Mouse (Mus musculus) liver, embryonic 16.5 days (tissue): ENCODE data around the gene Dda1. TPM values are rescaled to one million over a fixed set of nuclear protein-coding genes. Genes with fewer than 3 reads are reported as not detected.
A peak's percentile ranks its signal among the peaks of the same experiment; 100 is the strongest.

Source experiments
- ATAC-seq: fragments of 200-750 bp; cut with Nextera tagmentation; 2 replicates; pipeline ENCODE4 v1.8.0; 2017; ENCODE audit warnings: low read depth, mild to moderate bottlenecking, moderate number of reproducible peaks, moderate library complexity
- H3K27ac ChIP-seq: fragments of 300-500 bp; sonication (generic); 2 replicates; pipeline ENCODE4 v1.5.1; 2014; ENCODE audit warnings: mild to moderate bottlenecking, low read length
- H3K27me3 ChIP-seq: fragments of 300-500 bp; sonication (generic); 2 replicates; pipeline ENCODE4 v1.6.1; 2014; ENCODE audit warnings: low read depth, low read length, mixed read lengths; ENCODE audit not compliant: control insufficient read depth, insufficient read depth
- H3K36me3 ChIP-seq: fragments of 300-500 bp; sonication (generic); 2 replicates; pipeline ENCODE4 v1.6.1; 2014; ENCODE audit warnings: mild to moderate bottlenecking; ENCODE audit not compliant: control insufficient read depth, insufficient read depth
- H3K4me1 ChIP-seq: fragments of 300-500 bp; sonication (generic); 2 replicates; pipeline ENCODE4 v1.6.1; 2014; ENCODE audit warnings: low read depth, low read length, mixed read lengths; ENCODE audit not compliant: control insufficient read depth
- H3K4me2 ChIP-seq: fragments of 300-500 bp; sonication (generic); 2 replicates; pipeline ENCODE4 v1.6.1; 2014; ENCODE audit warnings: low read depth, low read length, mixed read lengths
- H3K4me3 ChIP-seq: fragments of 300-500 bp; sonication (generic); 2 replicates; pipeline ENCODE4 v1.5.1; 2014; ENCODE audit warnings: low read depth, mild to moderate bottlenecking, low read length
- H3K9ac ChIP-seq: fragments of 300-500 bp; sonication (generic); 2 replicates; pipeline ENCODE4 v1.6.1; 2014; ENCODE audit warnings: low read depth, low read length
- H3K9me3 ChIP-seq: fragments of 300-500 bp; sonication (generic); replicated peaks from 2 replicates; pipeline ENCODE4 v1.6.1; 2016; ENCODE audit warnings: low read length; ENCODE audit not compliant: control insufficient read depth
- WGBS: fragments of 180-500 bp; shearing (Covaris S2); extraction: QIAGEN DNeasy Blood & Tissue Kit; methylation state at CpG from one replicate; pipeline ENCODE4 v1.1.7; 2014; ENCODE audit not compliant: insufficient replicate concordance; 5-methylcytosine and 5-hydroxymethylcytosine counted together
- polyA plus RNA-seq: library from polyadenylated mRNA; unstranded; fragments of >200 nt; fragmentation: Nextera tagmentation; extraction: Ambion mirVana; gene quantifications from 2 replicates; pipeline ENCODE4 v1.2.1, GENCODE M21; 2015

Dda1 gene
- polyA plus RNA-seq, 1 experiment from 2014 or later = 32.8 TPM

- 0 out of 2 replicates have a peak, but pooled peaks cover 5% of the 10 kb centered on the region for H3K36me3 ChIP-seq
- 0 out of 2 replicates have a peak, but pooled peaks have one; percentile 35 for ATAC-seq
- H3K27me3 ChIP-seq = no peaks in the 10 kb centered on the region
- no peaks in the 10 kb centered on the region for H3K9me3 ChIP-seq
- H3K9ac ChIP-seq = no peak overlapping the region
- H3K27ac ChIP-seq = no peak overlapping the region
- 51% methylated on average over 11 of the region's 11 CpGs for WGBS
- no peak overlapping the region for H3K4me3 ChIP-seq
- H3K4me2 ChIP-seq = no peak overlapping the region
- no peaks in the 10 kb centered on the region for H3K4me1 ChIP-seq
Observed at GRCm38 (mm10) chr8:71496481-71496880, 27.5 kb downstream of the Dda1 start.

- 69% methylated on average over 1 of the region's 1 CpGs for WGBS
- no peak overlapping the region for H3K4me3 ChIP-seq
- no peak for ATAC-seq
- H3K4me2 ChIP-seq = no peak overlapping the region
- H3K27me3 ChIP-seq = no peaks in the 10 kb centered on the region
- no peak overlapping the region for H3K27ac ChIP-seq
- H3K4me1 ChIP-seq = no peaks in the 10 kb centered on the region
- H3K9ac ChIP-seq = no peak overlapping the region
- H3K9me3 ChIP-seq = no peaks in the 10 kb centered on the region
- H3K36me3 ChIP-seq = 0 out of 2 replicates have a peak, but pooled peaks cover 4% of the 10 kb centered on the region
Observed at GRCm38 (mm10) chr8:71497077-71497645, 28.2 kb downstream of the Dda1 start.

GRCm38 (mm10) chr8:71497881-71498501, 29.0 kb downstream of the Dda1 start:
- Histone ChIP-seq H3K4me2 (no peak overlapping the region), H3K27ac (peak overlapping the region; percentile 8; the same call in 1 of the 2 replicates), H3K9me3 (no peaks in the 10 kb centered on the region), H3K9ac (no peak overlapping the region), H3K4me1 (no peaks in the 10 kb centered on the region), H3K36me3 (no peaks in the 10 kb centered on the region), H3K27me3 (no peaks in the 10 kb centered on the region), H3K4me3 (no peak overlapping the region)
- no peak for ATAC-seq
- WGBS = 55% methylated on average over 15 of the region's 15 CpGs

GRCm38 (mm10) chr8:71498816-71499690, 30.1 kb downstream of the Dda1 start:
- H3K4me2 ChIP-seq = no peak overlapping the region
- H3K9ac ChIP-seq = no peak overlapping the region
- WGBS = 41% methylated on average over 15 of the region's 16 CpGs
- no peaks in the 10 kb centered on the region for H3K9me3 ChIP-seq
- peak; percentile 56 for ATAC-seq
- H3K27me3 ChIP-seq = no peaks in the 10 kb centered on the region
- no peak overlapping the region for H3K4me3 ChIP-seq
- H3K36me3 ChIP-seq = no peaks in the 10 kb centered on the region
- H3K4me1 ChIP-seq = no peaks in the 10 kb centered on the region
- H3K27ac ChIP-seq = no peak overlapping the region

- Histone ChIP-seq H3K27me3 (peaks cover 33% of the 10 kb centered on the region), H3K9me3 (no peaks in the 10 kb centered on the region), H3K4me3 (no peak overlapping the region), H3K4me2 (no peak overlapping the region), H3K36me3 (no peaks in the 10 kb centered on the region), H3K9ac (no peak overlapping the region), H3K27ac (no peak overlapping the region), H3K4me1 (peaks cover 3% of the 10 kb centered on the region; the same call in 1 of the 2 replicates)
- ATAC-seq = no peak
- WGBS = 79% methylated on average over 4 of the region's 4 CpGs
Observed at GRCm38 (mm10) chr8:71504349-71504748, 35.4 kb downstream of the Dda1 start.

- Histone ChIP-seq H3K27me3 (peaks cover 37% of the 10 kb centered on the region), H3K4me1 (peaks cover 3% of the 10 kb centered on the region; the same call in 1 of the 2 replicates), H3K27ac (no peak overlapping the region), H3K9me3 (no peaks in the 10 kb centered on the region), H3K36me3 (no peaks in the 10 kb centered on the region), H3K4me3 (no peak overlapping the region), H3K4me2 (no peak overlapping the region), H3K9ac (no peak overlapping the region)
- no peak for ATAC-seq
- 69% methylated on average over 4 of the region's 4 CpGs for WGBS
Observed at GRCm38 (mm10) chr8:71505326-71505725, 36.3 kb downstream of the Dda1 start.

GRCm38 (mm10) chr8:71505979-71506378, 37.0 kb downstream of the Dda1 start:
- peaks cover 37% of the 10 kb centered on the region for H3K27me3 ChIP-seq
- H3K36me3 ChIP-seq = no peaks in the 10 kb centered on the region
- peaks cover 3% of the 10 kb centered on the region; the same call in 1 of the 2 replicates for H3K4me1 ChIP-seq
- no peaks in the 10 kb centered on the region for H3K9me3 ChIP-seq
- no peak overlapping the region for H3K9ac ChIP-seq
- H3K4me3 ChIP-seq = no peak overlapping the region
- H3K27ac ChIP-seq = no peak overlapping the region
- ATAC-seq = no peak
- 62% methylated on average over 4 of the region's 4 CpGs for WGBS
- no peak overlapping the region for H3K4me2 ChIP-seq

- H3K27me3 ChIP-seq = peaks cover 37% of the 10 kb centered on the region
- peak overlapping the region; percentile 47 for H3K4me2 ChIP-seq
- no peaks in the 10 kb centered on the region for H3K9me3 ChIP-seq
- ATAC-seq = peak; percentile 49
- H3K36me3 ChIP-seq = no peaks in the 10 kb centered on the region
- WGBS = 2% methylated on average over 60 of the region's 61 CpGs
- peak overlapping the region; percentile 36 for H3K4me3 ChIP-seq
- peaks cover 12% of the 10 kb centered on the region for H3K4me1 ChIP-seq
- no peak overlapping the region for H3K27ac ChIP-seq
- H3K9ac ChIP-seq = no peak overlapping the region
Observed at GRCm38 (mm10) chr8:71507589-71508104, 38.6 kb downstream of the Dda1 start.
